Mouse (Mus musculus) lung, postnatal 0 days (tissue): ENCODE measurements at regions not wholly inside any gene's neighbourhood (a gene's known extent, or its start where the extent isn't known, plus 50 kb on each side); places are given as distances from the start of the nearest gene placed in this dataset.

Experiments used
- ATAC-seq: fragments of 200-750 bp; cut with Nextera tagmentation; 2 replicates; pipeline ENCODE4 v1.8.0; 2017; ENCODE audit warnings: moderate library complexity
- DNase-seq: peaks from one replicate; pipeline ENCODE4 v3.0.0-alpha.2; 2016; ENCODE audit warnings: low spot score
- H3K27ac ChIP-seq: fragments of 300-500 bp; sonication (generic); 2 replicates; pipeline ENCODE4 v1.5.1; 2014; ENCODE audit warnings: antibody characterized with exemption, mild to moderate bottlenecking, low read length, mixed read lengths
- H3K27me3 ChIP-seq: fragments of 300-500 bp; sonication (generic); replicated peaks from 2 replicates; pipeline ENCODE4 v1.6.1; 2014; ENCODE audit warnings: low read length, mixed read lengths; ENCODE audit not compliant: insufficient read depth
- H3K36me3 ChIP-seq: fragments of 300-500 bp; sonication (generic); 2 replicates; pipeline ENCODE4 v1.6.1; 2014; ENCODE audit warnings: low read length, mixed read lengths; ENCODE audit not compliant: insufficient read depth
- H3K4me1 ChIP-seq: fragments of 300-500 bp; sonication (generic); 2 replicates; pipeline ENCODE4 v1.6.1; 2014; ENCODE audit warnings: antibody characterized with exemption, low read depth, low read length, mixed read lengths; ENCODE audit not compliant: insufficient read depth
- H3K4me2 ChIP-seq: fragments of 300-500 bp; sonication (generic); replicated peaks from 2 replicates; pipeline ENCODE4 v1.6.1; 2014; ENCODE audit warnings: low read depth, mild to moderate bottlenecking, low read length, moderate library complexity, mixed read lengths
- H3K4me3 ChIP-seq: fragments of 300-500 bp; sonication (generic); 2 replicates; pipeline ENCODE4 v1.5.1; 2014; ENCODE audit warnings: low read depth, low read length
- H3K9ac ChIP-seq: fragments of 300-500 bp; sonication (generic); replicated peaks from 2 replicates; pipeline ENCODE4 v1.6.1; 2014; ENCODE audit warnings: low read depth, mild to moderate bottlenecking
- H3K9me3 ChIP-seq: fragments of 300-500 bp; sonication (generic); 2 replicates; pipeline ENCODE4 v1.6.1; 2016; ENCODE audit warnings: low read length, mixed read lengths
- CTCF ChIP-seq: IDR thresholded peaks from 2 replicates; pipeline ENCODE4 v1.5.1; 2016; ENCODE audit warnings: antibody characterized with exemption, mild to moderate bottlenecking
- EP300 ChIP-seq: IDR thresholded peaks from 2 replicates; pipeline ENCODE4 v1.6.1; 2016; ENCODE audit warnings: antibody characterized with exemption, mild to moderate bottlenecking, control low read depth
- WGBS: fragments of 180-500 bp; shearing (Covaris S2); extraction: QIAGEN DNeasy Blood & Tissue Kit; methylation state at CpG from one replicate; pipeline ENCODE4 v1.1.7; 2014; 5-methylcytosine and 5-hydroxymethylcytosine counted together

- no peaks in the 10 kb centered on the region for H3K36me3 ChIP-seq
- no peak overlapping the region for H3K4me2 ChIP-seq
- H3K4me1 ChIP-seq: no peaks in the 10 kb centered on the region
- H3K27me3 ChIP-seq: no peaks in the 10 kb centered on the region
- DNase-seq (no peak), ATAC-seq (no peak)
- TF ChIP-seq EP300 (no peak), CTCF (no peak)
- WGBS: 61% methylated on average over 3 of the region's 3 CpGs
- no peaks in the 10 kb centered on the region for H3K9me3 ChIP-seq
- no peak overlapping the region for H3K9ac ChIP-seq
- no peak overlapping the region for H3K4me3 ChIP-seq
- no peak overlapping the region for H3K27ac ChIP-seq
These were observed 624.7 kb upstream of the Arpp21 start for GRCm38 (mm10) chr9:112860307-112860893.

GRCm38 (mm10) chr9:112841473-112841872 lies 605.7 kb upstream of the Arpp21 start:
- no peak overlapping the region for H3K9ac ChIP-seq
- no peaks in the 10 kb centered on the region for H3K4me1 ChIP-seq
- TF ChIP-seq CTCF (no peak), EP300 (no peak)
- no peak overlapping the region for H3K4me2 ChIP-seq
- DNase-seq: no peak
- H3K4me3 ChIP-seq: no peak overlapping the region
- no peak for ATAC-seq
- H3K36me3 ChIP-seq: no peaks in the 10 kb centered on the region
- WGBS: 35% methylated on average over 6 of the region's 6 CpGs
- no peaks in the 10 kb centered on the region for H3K9me3 ChIP-seq
- no peaks in the 10 kb centered on the region for H3K27me3 ChIP-seq
- no peak overlapping the region for H3K27ac ChIP-seq

GRCm38 (mm10) chr9:112839071-112839793 lies 603.5 kb upstream of the Arpp21 start:
- no peak overlapping the region for H3K4me2 ChIP-seq
- H3K36me3 ChIP-seq: no peaks in the 10 kb centered on the region
- no peak overlapping the region for H3K27ac ChIP-seq
- no peak for ATAC-seq
- H3K9ac ChIP-seq: no peak overlapping the region
- DNase-seq: no peak
- H3K4me3 ChIP-seq: no peak overlapping the region
- H3K4me1 ChIP-seq: no peaks in the 10 kb centered on the region
- H3K9me3 ChIP-seq: no peaks in the 10 kb centered on the region
- TF ChIP-seq CTCF (no peak), EP300 (no peak)
- 65% methylated on average over 7 of the region's 7 CpGs for WGBS
- no peaks in the 10 kb centered on the region for H3K27me3 ChIP-seq

- H3K9me3 ChIP-seq: no peaks in the 10 kb centered on the region
- no peak overlapping the region for H3K9ac ChIP-seq
- H3K36me3 ChIP-seq: no peaks in the 10 kb centered on the region
- no peak overlapping the region for H3K27ac ChIP-seq
- no peak overlapping the region for H3K4me2 ChIP-seq
- TF ChIP-seq CTCF (no peak), EP300 (no peak)
- no peaks in the 10 kb centered on the region for H3K4me1 ChIP-seq
- no peaks in the 10 kb centered on the region for H3K27me3 ChIP-seq
- WGBS: 88% methylated on average over 2 of the region's 2 CpGs
- DNase-seq (no peak), ATAC-seq (no peak)
- no peak overlapping the region for H3K4me3 ChIP-seq
These were observed 601.8 kb upstream of the Arpp21 start for GRCm38 (mm10) chr9:112837563-112837962.

GRCm38 (mm10) chr9:112834441-112835245 lies 598.9 kb upstream of the Arpp21 start:
- TF ChIP-seq CTCF (no peak), EP300 (no peak)
- no peaks in the 10 kb centered on the region for H3K4me1 ChIP-seq
- H3K27ac ChIP-seq: no peak overlapping the region
- ATAC-seq: no peak
- 87% methylated on average over 5 of the region's 5 CpGs for WGBS
- H3K4me3 ChIP-seq: no peak overlapping the region
- no peaks in the 10 kb centered on the region for H3K27me3 ChIP-seq
- H3K9me3 ChIP-seq: no peaks in the 10 kb centered on the region
- H3K9ac ChIP-seq: no peak overlapping the region
- no peaks in the 10 kb centered on the region for H3K36me3 ChIP-seq
- DNase-seq: no peak
- H3K4me2 ChIP-seq: no peak overlapping the region

GRCm38 (mm10) chr9:112831102-112831501 lies 595.4 kb upstream of the Arpp21 start:
- Histone ChIP-seq H3K9ac (no peak overlapping the region), H3K27me3 (no peaks in the 10 kb centered on the region), H3K4me3 (no peak overlapping the region), H3K9me3 (no peaks in the 10 kb centered on the region), H3K36me3 (no peaks in the 10 kb centered on the region), H3K4me1 (no peaks in the 10 kb centered on the region), H3K27ac (no peak overlapping the region), H3K4me2 (no peak overlapping the region)
- ATAC-seq (no peak), DNase-seq (no peak)
- 72% methylated on average over 2 of the region's 2 CpGs for WGBS
- TF ChIP-seq EP300 (no peak), CTCF (no peak)
